Comparison of ENCODE assay signal across 21 mouse cellular contexts in genomic region chr3:131493194-131493593, GRCm38 (mm10).
"Had no signal": no experiment of that assay in that cellular context is flagged by ENCODE, and none has a peak within 500 bp of the region (broad histone marks: within the 10 kb centered on the region; RNA-seq: fewer than 3 reads in every experiment).

No protein-coding gene starts in this region.

- H3K4me2 ChIP-seq: lung, embryonic 15.5 days; midbrain, embryonic 12.5 days; neural tube, embryonic 13.5 days; neural tube, embryonic 15.5 days had no signal

- H3K27ac ChIP-seq: liver, embryonic 14.5 days; lung, embryonic 15.5 days; macrophage; midbrain, embryonic 12.5 days; neural tube, embryonic 13.5 days; neural tube, embryonic 15.5 days had no signal

- H3K4me3 ChIP-seq: lung, embryonic 15.5 days; megakaryocyte, embryonic 14.5 days; midbrain, embryonic 12.5 days; neural tube, embryonic 13.5 days; neural tube, embryonic 15.5 days had no signal

- H3K9me3 ChIP-seq: lung, embryonic 15.5 days; midbrain, embryonic 12.5 days; neural tube, embryonic 13.5 days; neural tube, embryonic 15.5 days had no signal

- DNase-seq: lung, adult 2 months; lung, postnatal 14 days; lung, postnatal 36 days; midbrain, embryonic 14.5 days; retina, postnatal 1 day; right cerebral cortex, adult 18-20 months; right cerebral cortex, postnatal 25 days; right cerebral cortex, postnatal 4 days; spleen, adult 18-20 months; thymus, adult 18-20 months; thymus, postnatal 14 days; thymus, postnatal 36 days had no signal

- H3K9ac ChIP-seq: liver, embryonic 14.5 days; lung, embryonic 15.5 days; midbrain, embryonic 12.5 days; neural tube, embryonic 13.5 days; neural tube, embryonic 15.5 days had no signal

- H3K36me3 ChIP-seq: lung, embryonic 15.5 days; midbrain, embryonic 12.5 days; neural tube, embryonic 13.5 days; neural tube, embryonic 15.5 days had no signal

- ATAC-seq: lung, postnatal 0 days; midbrain, embryonic 16.5 days had no signal
